Mouse (Mus musculus) embryonic stem cell, embryonic (primary cell): ENCODE measurements around the gene Ttc12.

Experiments used
- CTCF ChIA-PET, 4 experiments: fragments of 300-600 bp in 2 of 4; fragments of 350-600 bp in 2 of 4; sonication (Branson Sonifier 250); formaldehyde crosslinking; loops; one replicate each; lab custom pipeline; 2022; ENCODE audit warnings: inconsistent platforms in 2 of 4; lab: Charles Lee
- POLR2A ChIA-PET, 4 experiments: fragments of 300-600 bp in 2 of 4; fragments of 350-600 bp in 2 of 4; sonication (Branson Sonifier 250); formaldehyde crosslinking; loops; one replicate each; lab custom pipeline; 2022; ENCODE audit warnings: antibody characterized with exemption in 4 of 4, inconsistent platforms in 1 of 4; lab: Charles Lee

The Ttc12 gene

GRCm38 (mm10) chr9:49485892-49486311, at the start of gene Ttc12:
Ttc12 (minus strand) TSS chr9:49486225.
- ChIA-PET CTCF (interaction anchor here (0.6 to 5.5 kb wide), 28 partner anchors 8 to 1098 kb away, joined by 3 to 88 read pairs (median 4); partner anchors contain the start of genes Tmprss5 (in 2 of the 4), Drd2 (in 1 of the 4) and Pts (in 1 of the 4)), POLR2A (interaction anchor here in 3 of 4 experiments (0.6 to 3.3 kb wide), 58 partner anchors 10 to 1132 kb away, joined by 3 to 30 read pairs (median 3); partner anchors contain the start of genes Drd2 (in 2 of the 3), Pts (in 2 of the 3), Tmprss5 (in 2 of the 3) and Nkapd1 (in 1 of the 3))

GRCm38 (mm10) chr9:49534958-49535357, 48.9 kb upstream of the Ttc12 start:
- ChIA-PET POLR2A (interaction anchor here in 1 of 4 experiments (1.3 kb wide), 1 partner anchor 264 kb away, joined by 4 read pairs; the partner anchor contains the start of gene Ncam1), CTCF (interaction anchor here in 1 of 4 experiments (0.6 kb wide), 1 partner anchor 1097 kb away, joined by 3 read pairs; no protein-coding TSS in a partner anchor)

- CTCF ChIA-PET: interaction anchor here (0.5 to 1.4 kb wide), 12 partner anchors 25 to 1194 kb away, joined by 3 to 10 read pairs (median 3); partner anchors contain the start of gene Pts (in 1 of the 4)
These were observed 48.0 kb upstream of the Ttc12 start for GRCm38 (mm10) chr9:49533912-49534491.

GRCm38 (mm10) chr9:49533455-49533854, 47.4 kb upstream of the Ttc12 start:
- POLR2A ChIA-PET: interaction anchor here in 3 of 4 experiments (0.6 to 1.7 kb wide), 16 partner anchors 11 to 995 kb away, joined by 3 to 15 read pairs (median 3); partner anchors contain the start of genes Drd2 (in 1 of the 3), Ncam1 (in 1 of the 3), Pts (in 1 of the 3) and Ttc12 (in 1 of the 3)
- CTCF ChIA-PET: interaction anchor here in 2 of 4 experiments (0.6 to 1.4 kb wide), 5 partner anchors 26 to 995 kb away, joined by 3 to 10 read pairs (median 5); partner anchors contain the start of gene Pts (in 1 of the 2)

More at GRCm38 (mm10) chr9:49533912-49534491, 48.0 kb upstream of the Ttc12 start:
- POLR2A ChIA-PET: interaction anchor here (0.6 to 1.7 kb wide), 22 partner anchors 11 to 994 kb away, joined by 3 to 15 read pairs (median 3); partner anchors contain the start of genes Drd2 (in 1 of the 4), Ncam1 (in 1 of the 4), Pts (in 1 of the 4) and Ttc12 (in 1 of the 4)

- ChIA-PET CTCF (no interaction called here), POLR2A (no interaction called here)
These were observed 45.8 kb upstream of the Ttc12 start for GRCm38 (mm10) chr9:49531833-49532232.

GRCm38 (mm10) chr9:49531257-49531656, 45.2 kb upstream of the Ttc12 start:
- ChIA-PET POLR2A (interaction anchor here in 1 of 4 experiments (1.0 kb wide), 1 partner anchor 39 kb away, joined by 3 read pairs; no protein-coding TSS in a partner anchor), CTCF (interaction anchor here in 1 of 4 experiments (0.6 kb wide), 1 partner anchor 1220 kb away, joined by 3 read pairs; no protein-coding TSS in a partner anchor)

- ChIA-PET POLR2A (interaction anchor here in 1 of 4 experiments (1.0 kb wide), 1 partner anchor 40 kb away, joined by 3 read pairs; no protein-coding TSS in a partner anchor), CTCF (interaction anchor here in 1 of 4 experiments (0.6 kb wide), 1 partner anchor 1220 kb away, joined by 3 read pairs; no protein-coding TSS in a partner anchor)
These were observed 44.7 kb upstream of the Ttc12 start for GRCm38 (mm10) chr9:49530739-49531138.

- ChIA-PET POLR2A (interaction anchor here in 3 of 4 experiments (0.5 to 1.6 kb wide), 13 partner anchors 8 to 1164 kb away, joined by 3 to 6 read pairs (median 3); no protein-coding TSS in a partner anchor), CTCF (interaction anchor here in 3 of 4 experiments (0.6 to 2.0 kb wide), 14 partner anchors 10 to 999 kb away, joined by 3 to 5 read pairs (median 3); partner anchors contain the start of gene Pts (in 1 of the 3))
These were observed 43.4 kb upstream of the Ttc12 start for GRCm38 (mm10) chr9:49529366-49529959.

- CTCF ChIA-PET: interaction anchor here in 3 of 4 experiments (0.6 to 2.0 kb wide), 13 partner anchors 11 to 999 kb away, joined by 3 to 5 read pairs (median 3); partner anchors contain the start of gene Pts (in 1 of the 3)
These were observed 42.9 kb upstream of the Ttc12 start for GRCm38 (mm10) chr9:49528943-49529342.

GRCm38 (mm10) chr9:49528026-49528425, 42.0 kb upstream of the Ttc12 start:
- POLR2A ChIA-PET: interaction anchor here in 1 of 4 experiments (1.5 kb wide), 1 partner anchor 9 kb away, joined by 4 read pairs; no protein-coding TSS in a partner anchor
- CTCF ChIA-PET: interaction anchor here in 2 of 4 experiments (1.0 to 2.0 kb wide), 2 partner anchors 43 to 916 kb away, joined by 3 to 4 read pairs; no protein-coding TSS in a partner anchor

More at GRCm38 (mm10) chr9:49528943-49529342, 42.9 kb upstream of the Ttc12 start:
- POLR2A ChIA-PET: interaction anchor here in 3 of 4 experiments (0.5 to 1.6 kb wide), 12 partner anchors 8 to 1348 kb away, joined by 3 to 6 read pairs (median 4); no protein-coding TSS in a partner anchor

- POLR2A ChIA-PET: no interaction called here
These were observed 41.3 kb upstream of the Ttc12 start for GRCm38 (mm10) chr9:49527340-49527739.

GRCm38 (mm10) chr9:49524721-49525120, 38.7 kb upstream of the Ttc12 start:
- ChIA-PET POLR2A (no interaction called here), CTCF (no interaction called here)

More at GRCm38 (mm10) chr9:49527340-49527739, 41.3 kb upstream of the Ttc12 start:
- CTCF ChIA-PET: interaction anchor here in 1 of 4 experiments (1.0 kb wide), 1 partner anchor 43 kb away, joined by 3 read pairs; no protein-coding TSS in a partner anchor

GRCm38 (mm10) chr9:49523881-49524280, 37.9 kb upstream of the Ttc12 start:
- POLR2A ChIA-PET: interaction anchor here in 1 of 4 experiments (0.6 kb wide), 1 partner anchor 1381 kb away, joined by 3 read pairs; no protein-coding TSS in a partner anchor
- CTCF ChIA-PET: no interaction called here

- ChIA-PET POLR2A (interaction anchor here in 2 of 4 experiments (0.6 kb wide), 3 partner anchors 19 to 129 kb away, joined by 3 read pairs; no protein-coding TSS in a partner anchor), CTCF (no interaction called here)
These were observed 28.3 kb upstream of the Ttc12 start for GRCm38 (mm10) chr9:49514306-49514705.

- CTCF ChIA-PET: no interaction called here
These were observed 24.6 kb upstream of the Ttc12 start for GRCm38 (mm10) chr9:49510666-49511065.

GRCm38 (mm10) chr9:49509628-49510027, 23.6 kb upstream of the Ttc12 start:
- POLR2A ChIA-PET: no interaction called here

More at GRCm38 (mm10) chr9:49510666-49511065, 24.6 kb upstream of the Ttc12 start:
- POLR2A ChIA-PET: no interaction called here

GRCm38 (mm10) chr9:49509094-49509493, 23.1 kb upstream of the Ttc12 start:
- POLR2A ChIA-PET: no interaction called here
- CTCF ChIA-PET: no interaction called here

More at GRCm38 (mm10) chr9:49509628-49510027, 23.6 kb upstream of the Ttc12 start:
- CTCF ChIA-PET: no interaction called here
